Mouse (Mus musculus): ENCODE data around the gene Vmn1r148. TPM values are rescaled to one million over a fixed set of nuclear protein-coding genes. Genes with fewer than 3 reads are reported as not detected.
"Not testable (repeated sequence)": the region's sequence is repeated elsewhere in the genome, so short reads cannot be mapped to it uniquely, and the experiment has no call there.

Vmn1r148 gene
- not detected for total RNA-seq (2021)

GRCm38 (mm10) chr7:22413283-22413682 lies at the start of gene Vmn1r148:
TSS of gene Vmn1r148 (plus strand) at chr7:22413583.
- DNase-seq (ENCODE audit: low spot score in 2 of 2); intact Hi-C loops (cut with DNase I): not testable (repeated sequence)

GRCm38 (mm10) chr7:22370939-22371338 lies 42.4 kb upstream of the Vmn1r148 start, which contains the start of gene Gm8660:
TSS of gene Gm8660 (minus strand) at chr7:22371039.
- DNase-seq (ENCODE audit: low spot score in 2 of 2); intact Hi-C loops (cut with DNase I): not testable (repeated sequence)

- intact Hi-C loops (cut with DNase I); DNase-seq (ENCODE audit: low spot score in 2 of 2): not testable (repeated sequence)
Measured at GRCm38 (mm10) chr7:22438129-22438528, 24.7 kb downstream of the Vmn1r148 start, which contains the start of gene Vmn1r149. TSS of gene Vmn1r149 (minus strand) at chr7:22438229.

- DNase-seq (ENCODE audit: low spot score in 2 of 2); intact Hi-C loops (cut with DNase I): not testable (repeated sequence)
Measured at GRCm38 (mm10) chr7:22463975-22464374, 50.6 kb downstream of the Vmn1r148 start, which contains the start of gene Gm10665. TSS of gene Gm10665 (minus strand) at chr7:22464075.

Other genes starting within 250 kb of the Vmn1r148 start
- gene Vmn1r142, start 249.5 kb upstream of the Vmn1r148 start, total RNA-seq (2021): not detected
- not detected for gene Vmn1r143, start 224.2 kb upstream of the Vmn1r148 start, total RNA-seq (2021)
- not detected for gene Gm8653, start 212.3 kb upstream of the Vmn1r148 start, total RNA-seq (2021)
- not detected for gene Gm8453, start 184.1 kb upstream of the Vmn1r148 start, total RNA-seq (2021)
- gene Gm4187, start 83.9 kb upstream of the Vmn1r148 start, total RNA-seq (2021): not detected
- not detected for gene Gm8660, start 42.5 kb upstream of the Vmn1r148 start, total RNA-seq (2021)
- gene Vmn1r149, start 24.6 kb downstream of the Vmn1r148 start, total RNA-seq (2021): not detected
- not detected for gene Gm10665, start 50.5 kb downstream of the Vmn1r148 start, total RNA-seq (2021)
- not detected for gene Vmn1r151, start 86.1 kb downstream of the Vmn1r148 start, total RNA-seq (2021)
- gene Vmn1r152, start 109.4 kb downstream of the Vmn1r148 start, total RNA-seq (2021): not detected
- gene Gm8677, start 121.3 kb downstream of the Vmn1r148 start, total RNA-seq (2021): not detected
- not detected for gene Gm4201, start 151.8 kb downstream of the Vmn1r148 start, total RNA-seq (2021)
- gene Gm4565, start 174.5 kb downstream of the Vmn1r148 start, total RNA-seq (2021): not detected
- gene Vmn1r155, start 244.4 kb downstream of the Vmn1r148 start, total RNA-seq (2021): not detected

All from left cerebral cortex, postnatal 25 days (tissue).